Mouse (Mus musculus): ENCODE data around the gene Gm21789. TPM values are rescaled to one million over a fixed set of nuclear protein-coding genes. Genes with fewer than 3 reads are reported as not detected.
"Not testable (repeated sequence)": the region's sequence is repeated elsewhere in the genome, so short reads cannot be mapped to it uniquely, and the experiment has no call there.

The Gm21789 gene
- polyA plus RNA-seq (2015; fragmentation: Nextera tagmentation; extraction: Ambion mirVana), result not detected in 2 replicates

DNA sequence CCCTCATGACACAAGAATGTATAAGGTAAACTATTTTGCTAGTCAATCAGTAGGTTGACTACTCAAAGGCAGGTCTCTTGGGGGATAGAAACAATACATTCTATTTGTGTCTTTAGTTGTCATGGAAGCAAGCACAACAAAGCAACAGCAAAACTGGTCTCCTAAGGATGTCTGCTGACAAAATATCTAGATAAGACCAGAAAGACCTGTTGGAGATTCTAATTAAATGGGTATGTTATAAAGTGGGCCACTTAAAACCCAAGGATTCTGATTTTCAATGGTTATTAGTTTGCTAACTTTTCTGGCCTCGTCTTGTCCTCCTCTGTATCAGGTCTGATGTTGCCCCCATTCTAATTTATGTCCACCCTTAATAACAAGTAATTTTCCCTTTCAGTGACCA is at the start of gene Gm21789:
Gm21789 (plus strand) TSS at position 301 of the 400 bp plus-strand sequence.
- not testable (repeated sequence) for H3K27me3 ChIP-seq (replicated peaks); ATAC-seq; H3K9ac ChIP-seq; H3K4me3 ChIP-seq (replicated peaks); H3K4me1 ChIP-seq (replicated peaks); H3K9me3 ChIP-seq; H3K4me2 ChIP-seq (replicated peaks); H3K36me3 ChIP-seq; H3K27ac ChIP-seq
- no CpG with 5 or more reads among the region's 1 CpGs for WGBS

DNA sequence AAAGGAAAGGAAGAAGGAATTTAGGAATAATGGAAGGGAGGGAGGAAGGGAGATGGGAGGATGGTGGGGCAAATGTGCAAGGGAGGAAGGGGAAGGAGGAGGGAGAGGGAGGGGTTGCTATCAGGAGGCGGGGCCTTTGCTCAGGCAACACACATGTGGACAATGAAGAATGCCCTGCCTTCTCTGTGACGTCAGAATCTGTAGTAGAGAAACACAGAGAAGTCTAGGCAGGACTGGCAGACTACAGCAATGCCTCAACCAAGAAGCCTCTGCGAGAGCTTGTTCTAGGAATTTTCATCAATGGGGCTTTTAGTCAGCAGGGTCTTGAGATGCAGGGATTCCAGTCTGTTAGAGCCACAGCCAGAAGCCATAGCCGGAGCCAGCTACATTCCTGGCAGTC is 47.2 kb upstream of the Gm21789 start, which contains the start of gene Btbd35f30:
Btbd35f30 (plus strand) TSS at position 301 of the 400 bp plus-strand sequence.
- not testable (repeated sequence) for H3K9ac ChIP-seq; H3K4me1 ChIP-seq (replicated peaks); ATAC-seq; H3K27me3 ChIP-seq (replicated peaks); H3K36me3 ChIP-seq; H3K9me3 ChIP-seq; H3K4me2 ChIP-seq (replicated peaks); H3K27ac ChIP-seq; H3K4me3 ChIP-seq (replicated peaks)
- no CpG with 5 or more reads among the region's 4 CpGs for WGBS

DNA sequence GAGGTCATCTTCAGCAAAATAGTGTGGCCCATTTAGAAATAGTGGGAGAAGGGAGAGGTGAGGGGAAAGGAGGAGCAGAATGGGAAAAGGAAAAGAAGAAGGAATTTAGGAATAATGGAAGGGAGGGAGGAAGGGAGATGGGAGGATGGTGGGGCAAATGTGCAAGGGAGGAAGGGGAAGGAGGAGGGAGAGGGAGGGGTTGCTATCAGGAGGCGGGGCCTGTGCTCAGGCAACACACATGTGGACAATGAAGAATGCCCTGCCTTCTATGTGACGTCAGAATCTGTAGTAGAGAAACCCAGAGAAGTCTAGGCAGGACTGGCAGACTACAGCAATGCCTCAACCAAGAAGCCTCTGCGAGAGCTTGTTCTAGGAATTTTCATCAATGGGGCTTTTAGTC is 32.0 kb downstream of the Gm21789 start, which contains the start of gene Btbd35f5:
Btbd35f5 (plus strand) TSS at position 301 of the 400 bp plus-strand sequence.
- H3K27ac ChIP-seq; H3K27me3 ChIP-seq (replicated peaks); H3K4me1 ChIP-seq (replicated peaks); H3K4me3 ChIP-seq (replicated peaks); H3K36me3 ChIP-seq; H3K9me3 ChIP-seq; H3K9ac ChIP-seq; ATAC-seq; H3K4me2 ChIP-seq (replicated peaks): not testable (repeated sequence)
- WGBS, result no CpG with 5 or more reads among the region's 3 CpGs

Other genes with a start within 250 kb of the Gm21789 start
- gene Btbd35f21, start 215.7 kb upstream of the Gm21789 start, polyA plus RNA-seq (2015; fragmentation: Nextera tagmentation; extraction: Ambion mirVana), result not detected in 2 replicates
- not detected in 2 replicates for gene Btbd35f30, start 47.1 kb upstream of the Gm21789 start, polyA plus RNA-seq (2015; fragmentation: Nextera tagmentation; extraction: Ambion mirVana)
- gene Btbd35f5, start 32.1 kb downstream of the Gm21789 start, polyA plus RNA-seq (2015; fragmentation: Nextera tagmentation; extraction: Ambion mirVana), result not detected in 2 replicates